Comparison of ENCODE assay signal across 15 mouse cellular contexts in the genomic region with DNA sequence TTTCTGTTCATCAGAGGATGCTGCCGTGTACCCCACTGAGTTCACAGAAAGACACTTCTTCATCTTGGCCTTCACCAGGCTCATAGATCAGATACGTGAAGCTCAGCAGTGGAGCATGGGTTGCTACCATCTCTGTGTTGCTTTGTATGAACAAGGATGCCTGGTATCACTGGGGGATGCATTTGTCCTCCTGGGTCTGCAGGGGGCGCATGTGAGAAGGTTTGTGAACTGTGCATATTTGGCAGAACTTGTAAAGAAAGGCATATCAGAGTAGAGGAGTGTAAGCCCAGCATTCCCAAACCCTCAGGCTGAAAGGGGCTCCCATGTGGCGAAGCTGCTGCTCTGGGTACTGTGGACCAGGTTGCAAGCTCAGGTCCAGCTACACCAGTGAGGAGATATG. TPM values are rescaled to one million over a fixed set of nuclear protein-coding genes. Genes with fewer than 3 reads are reported as not detected.
DNase-seq lines count a peak whose midpoint lies in the region; ATAC-seq and TF ChIP-seq lines count a peak whose summit lies in the region.
"Had no signal": no experiment of that assay in that cellular context is flagged by ENCODE, and none has a peak within 500 bp of the region (broad histone marks: within the 10 kb centered on the region; RNA-seq: fewer than 3 reads in every experiment).

No protein-coding gene starts in this region.

- WGBS in hindbrain, embryonic 10.5 days = 74% methylated on average over 4 of the region's 4 CpGs
- WGBS in hindbrain, embryonic 12.5 days = 72% methylated on average over 4 of the region's 4 CpGs
- 63% methylated on average over 4 of the region's 4 CpGs for WGBS in midbrain, embryonic 14.5 days

- H3K9me3 ChIP-seq in hindbrain, embryonic 10.5 days = no peaks in the 10 kb centered on the region
- H3K9me3 ChIP-seq in hindbrain, embryonic 12.5 days (replicated peaks) = no peaks in the 10 kb centered on the region
- H3K9me3 ChIP-seq in ES-E14 (ENCODE audit: control insufficient read depth, insufficient read depth, low read depth, low read length) = no peaks in the 10 kb centered on the region
- no peaks in the 10 kb centered on the region for H3K9me3 ChIP-seq in midbrain, embryonic 14.5 days (ENCODE audit: control insufficient read depth, low read length)
- H3K9me3 ChIP-seq: heart, embryonic 10.5 days; midbrain, embryonic 12.5 days; neural tube, embryonic 13.5 days had no signal

- no peak for ATAC-seq in hindbrain, embryonic 12.5 days (ENCODE audit: low FRiP score)
- no peak for ATAC-seq in midbrain, embryonic 14.5 days (ENCODE audit: low FRiP score, low TSS enrichment)

- no peaks in the 10 kb centered on the region for H3K27me3 ChIP-seq in hindbrain, embryonic 10.5 days (ENCODE audit: insufficient read depth, poor library complexity, severe bottlenecking)
- H3K27me3 ChIP-seq in hindbrain, embryonic 12.5 days = no peaks in the 10 kb centered on the region
- no peaks in the 10 kb centered on the region for H3K27me3 ChIP-seq in midbrain, embryonic 14.5 days (ENCODE audit: control insufficient read depth, insufficient read depth, low read length)
- H3K27me3 ChIP-seq: midbrain, embryonic 12.5 days; neural tube, embryonic 13.5 days had no signal

- no peak overlapping the region for H3K9ac ChIP-seq in hindbrain, embryonic 12.5 days
- no peak overlapping the region for H3K9ac ChIP-seq in ES-E14 (ENCODE audit: insufficient read depth, low read depth, low read length, poor library complexity, severe bottlenecking)
- no peak overlapping the region for H3K9ac ChIP-seq in midbrain, embryonic 14.5 days (replicated peaks; ENCODE audit: low read length)
- H3K9ac ChIP-seq: midbrain, embryonic 12.5 days; neural tube, embryonic 13.5 days had no signal

- no peak for TF ChIP-seq CTCF in gastrocnemius, adult 2 months (IDR thresholded peaks at IDR 0.05)

- peak; percentile 7 for DNase-seq in hindbrain, embryonic 10.5 days (ENCODE audit: low spot score)
- DNase-seq in 3T3-L1 (ENCODE audit: low read depth, low spot score) (peak; percentile 3), ES-E14 (ENCODE audit: low read depth, low spot score) (peak; percentile 36)
- peak; percentile 3 for DNase-seq in brain, adult 2 months (ENCODE audit: low read depth, low spot score)
- DNase-seq in midbrain, embryonic 14.5 days = no peak
- no peak for DNase-seq in thymus, postnatal 0 days (ENCODE audit: low spot score)
- DNase-seq in gastrocnemius, adult 2 months = no peak
- DNase-seq: cerebellum, postnatal 36 days had no signal

- no peak overlapping the region for H3K4me3 ChIP-seq in hindbrain, embryonic 10.5 days
- H3K4me3 ChIP-seq in hindbrain, embryonic 12.5 days = no peak overlapping the region
- H3K4me3 ChIP-seq in ES-E14 (ENCODE audit: insufficient read depth in 1 of 2, low read depth in 1 of 2, low read length in 2 of 2, poor library complexity in 1 of 2, severe bottlenecking in 1 of 2) = no peak overlapping the region
- no peak overlapping the region for H3K4me3 ChIP-seq in midbrain, embryonic 14.5 days (replicated peaks; ENCODE audit: low read depth, low read length)
- no peak overlapping the region for H3K4me3 ChIP-seq in gastrocnemius, adult 2 months
- H3K4me3 ChIP-seq: heart, embryonic 10.5 days; midbrain, embryonic 12.5 days; neural tube, embryonic 13.5 days had no signal

- H3K27ac ChIP-seq in hindbrain, embryonic 10.5 days = no peak overlapping the region
- no peak overlapping the region for H3K27ac ChIP-seq in hindbrain, embryonic 12.5 days
- H3K27ac ChIP-seq in ES-E14 (ENCODE audit: insufficient read depth, low read depth, low read length, poor library complexity, severe bottlenecking) = no peak overlapping the region
- H3K27ac ChIP-seq in midbrain, embryonic 14.5 days (replicated peaks; ENCODE audit: low read depth, low read length) = no peak overlapping the region
- no peak overlapping the region for H3K27ac ChIP-seq in gastrocnemius, adult 2 months
- H3K27ac ChIP-seq: heart, embryonic 10.5 days; midbrain, embryonic 12.5 days; neural tube, embryonic 13.5 days had no signal

- no peaks in the 10 kb centered on the region for H3K36me3 ChIP-seq in hindbrain, embryonic 10.5 days
- no peaks in the 10 kb centered on the region for H3K36me3 ChIP-seq in hindbrain, embryonic 12.5 days
- no peaks in the 10 kb centered on the region for H3K36me3 ChIP-seq in ES-E14 (ENCODE audit: control insufficient read depth, insufficient read depth, low read length, poor library complexity, severe bottlenecking)
- H3K36me3 ChIP-seq in midbrain, embryonic 14.5 days (ENCODE audit: control insufficient read depth, insufficient read depth, low read length) = no peaks in the 10 kb centered on the region
- H3K36me3 ChIP-seq: heart, embryonic 10.5 days; midbrain, embryonic 12.5 days; neural tube, embryonic 13.5 days had no signal

- no peaks in the 10 kb centered on the region for H3K4me1 ChIP-seq in hindbrain, embryonic 10.5 days (replicated peaks)
- H3K4me1 ChIP-seq in hindbrain, embryonic 12.5 days = no peaks in the 10 kb centered on the region
- no peaks in the 10 kb centered on the region for H3K4me1 ChIP-seq in ES-E14 (ENCODE audit: control insufficient read depth in 2 of 2, insufficient read depth in 2 of 2, low read length in 2 of 2, poor library complexity in 1 of 2)
- no peaks in the 10 kb centered on the region for H3K4me1 ChIP-seq in midbrain, embryonic 14.5 days (ENCODE audit: control insufficient read depth, insufficient read depth, low read length)
- H3K4me1 ChIP-seq: heart, embryonic 10.5 days; midbrain, embryonic 12.5 days; neural tube, embryonic 13.5 days had no signal

- intact Hi-C loops in gastrocnemius, adult 2 months (cut with DNase I) = no loop called here

- H3K4me2 ChIP-seq in hindbrain, embryonic 12.5 days (replicated peaks) = no peak overlapping the region
- no peak overlapping the region for H3K4me2 ChIP-seq in midbrain, embryonic 14.5 days (ENCODE audit: low read length)
- H3K4me2 ChIP-seq: midbrain, embryonic 12.5 days; neural tube, embryonic 13.5 days had no signal

- in situ Hi-C loops in ES-E14 (cut with MboI; ENCODE audit: low sequenced_read_pairs in 2 of 2, unreplicated experiment in 2 of 2) = no loop called here

TF ChIP-seq in ES-E14, 5 proteins besides CTCF, POLR2A, EP300 and RAD21:
- TF ChIP-seq HCFC1 (IDR thresholded peaks at IDR 0.05; ENCODE audit: borderline replicate concordance, insufficient read depth, low read length) (no peak), ZC3H11A (IDR thresholded peaks at IDR 0.05; ENCODE audit: borderline replicate concordance, low read depth, low read length) (no peak), MAFK (IDR thresholded peaks at IDR 0.05; ENCODE audit: insufficient read depth, low read depth, low read length) (no peak), ZNF384 (IDR thresholded peaks at IDR 0.05; ENCODE audit: low read depth, low read length) (no peak), CHD2 (IDR thresholded peaks at IDR 0.05; ENCODE audit: low read depth, low read length) (no peak)

RNA-seq across cellular contexts. Expression of a gene that starts 4.6 kb away (rescaled TPM):
- polyA plus RNA-seq in hindbrain, embryonic 10.5 days (2016; fragmentation: Nextera tagmentation; extraction: Ambion mirVana) = not detected in 2 replicates
- not detected in 2 replicates for polyA plus RNA-seq in hindbrain, embryonic 12.5 days (2016; fragmentation: Nextera tagmentation; extraction: Ambion mirVana)
- total RNA-seq in ES-E14 (2012; rRNA removed) = not detected in 2 replicates
- polyA plus RNA-seq in midbrain, embryonic 14.5 days (2014; fragmentation: Nextera tagmentation; extraction: Ambion mirVana) = not detected in 2 replicates
- polyA plus RNA-seq in thymus, postnatal 0 days (2015; fragmentation: Nextera tagmentation; extraction: Ambion mirVana) = not detected in 2 replicates
- not detected for total RNA-seq in gastrocnemius, adult 2 months (2021)
- total RNA-seq: left cerebral cortex, postnatal 36 days had no signal
- polyA plus RNA-seq: heart, embryonic 10.5 days; lung, embryonic 16.5 days; midbrain, embryonic 12.5 days; neural tube, embryonic 13.5 days; stomach, embryonic 16.5 days had no signal

RNA-seq across cellular contexts. Expression of a gene that starts 10.9 kb away (rescaled TPM):
- polyA plus RNA-seq in hindbrain, embryonic 10.5 days (2016; fragmentation: Nextera tagmentation; extraction: Ambion mirVana) = not detected in 2 replicates
- not detected in 2 replicates for polyA plus RNA-seq in hindbrain, embryonic 12.5 days (2016; fragmentation: Nextera tagmentation; extraction: Ambion mirVana)
- not detected in 2 replicates for total RNA-seq in ES-E14 (2012; rRNA removed)
- polyA plus RNA-seq in midbrain, embryonic 14.5 days (2014; fragmentation: Nextera tagmentation; extraction: Ambion mirVana) = not detected in 2 replicates
- not detected in 2 replicates for polyA plus RNA-seq in thymus, postnatal 0 days (2015; fragmentation: Nextera tagmentation; extraction: Ambion mirVana)
- not detected for total RNA-seq in gastrocnemius, adult 2 months (2021)
- total RNA-seq: left cerebral cortex, postnatal 36 days had no signal
- polyA plus RNA-seq: heart, embryonic 10.5 days; lung, embryonic 16.5 days; midbrain, embryonic 12.5 days; neural tube, embryonic 13.5 days; stomach, embryonic 16.5 days had no signal

RNA-seq across cellular contexts. Expression of a gene that starts 23.7 kb away (rescaled TPM):
- not detected in 2 replicates for polyA plus RNA-seq in hindbrain, embryonic 10.5 days (2016; fragmentation: Nextera tagmentation; extraction: Ambion mirVana)
- polyA plus RNA-seq in hindbrain, embryonic 12.5 days (2016; fragmentation: Nextera tagmentation; extraction: Ambion mirVana) = not detected in 2 replicates
- total RNA-seq in ES-E14 (2012; rRNA removed) = not detected in 2 replicates
- not detected in 2 replicates for polyA plus RNA-seq in midbrain, embryonic 14.5 days (2014; fragmentation: Nextera tagmentation; extraction: Ambion mirVana)
- not detected in 2 replicates for polyA plus RNA-seq in thymus, postnatal 0 days (2015; fragmentation: Nextera tagmentation; extraction: Ambion mirVana)
- total RNA-seq in gastrocnemius, adult 2 months (2021) = not detected
- total RNA-seq: left cerebral cortex, postnatal 36 days had no signal
- polyA plus RNA-seq: heart, embryonic 10.5 days; lung, embryonic 16.5 days; midbrain, embryonic 12.5 days; neural tube, embryonic 13.5 days; stomach, embryonic 16.5 days had no signal

RNA-seq across cellular contexts. Expression of a gene that starts 26.2 kb away (rescaled TPM):
- not detected in 2 replicates for polyA plus RNA-seq in hindbrain, embryonic 10.5 days (2016; fragmentation: Nextera tagmentation; extraction: Ambion mirVana)
- not detected in 2 replicates for polyA plus RNA-seq in hindbrain, embryonic 12.5 days (2016; fragmentation: Nextera tagmentation; extraction: Ambion mirVana)
- total RNA-seq in ES-E14 (2012; rRNA removed) = not detected in 2 replicates
- not detected in 2 replicates for polyA plus RNA-seq in midbrain, embryonic 14.5 days (2014; fragmentation: Nextera tagmentation; extraction: Ambion mirVana)
- not detected in 2 replicates for polyA plus RNA-seq in thymus, postnatal 0 days (2015; fragmentation: Nextera tagmentation; extraction: Ambion mirVana)
- not detected for total RNA-seq in gastrocnemius, adult 2 months (2021)
- total RNA-seq: left cerebral cortex, postnatal 36 days had no signal
- polyA plus RNA-seq: heart, embryonic 10.5 days; lung, embryonic 16.5 days; midbrain, embryonic 12.5 days; neural tube, embryonic 13.5 days; stomach, embryonic 16.5 days had no signal

RNA-seq across cellular contexts. Expression of a gene that starts 33.7 kb away (rescaled TPM):
- polyA plus RNA-seq in hindbrain, embryonic 10.5 days (2016; fragmentation: Nextera tagmentation; extraction: Ambion mirVana) = not detected in 2 replicates
- polyA plus RNA-seq in hindbrain, embryonic 12.5 days (2016; fragmentation: Nextera tagmentation; extraction: Ambion mirVana) = not detected in 2 replicates
- not detected in 2 replicates for total RNA-seq in ES-E14 (2012; rRNA removed)
- polyA plus RNA-seq in midbrain, embryonic 14.5 days (2014; fragmentation: Nextera tagmentation; extraction: Ambion mirVana) = not detected in 2 replicates
- polyA plus RNA-seq in thymus, postnatal 0 days (2015; fragmentation: Nextera tagmentation; extraction: Ambion mirVana) = not detected in 2 replicates
- not detected for total RNA-seq in gastrocnemius, adult 2 months (2021)
- total RNA-seq: left cerebral cortex, postnatal 36 days had no signal
- polyA plus RNA-seq: heart, embryonic 10.5 days; lung, embryonic 16.5 days; midbrain, embryonic 12.5 days; neural tube, embryonic 13.5 days; stomach, embryonic 16.5 days had no signal

Comparison
In these comparisons a context has a peak if more than half of its experiments do, and no peak if none do; other contexts are left out.
1. DNase-seq: peak in hindbrain, embryonic 10.5 days (single experiment), 3T3-L1 (single experiment), ES-E14 (single experiment) and brain, adult 2 months (single experiment); none in midbrain, embryonic 14.5 days (single experiment), thymus, postnatal 0 days (single experiment) and gastrocnemius, adult 2 months (single experiment).